Mouse (Mus musculus): Measurements from ENCODE around the gene Cstf2t.

Cstf2t gene

GRCm38 (mm10) chr19:31082662-31083429, at the start of gene Cstf2t:
Cstf2t (plus strand) TSS chr19:31082837.
- peak; percentile 98 for DNase-seq (ENCODE audit: low spot score)

- no peak for DNase-seq (ENCODE audit: low spot score)
Observed at GRCm38 (mm10) chr19:31038951-31039350, 43.7 kb upstream of the Cstf2t start.

GRCm38 (mm10) chr19:31040948-31041847, 41.4 kb upstream of the Cstf2t start:
- DNase-seq (ENCODE audit: low spot score): no peak

- no peak for DNase-seq (ENCODE audit: low spot score)
Observed at GRCm38 (mm10) chr19:31046601-31047000, 36.0 kb upstream of the Cstf2t start.

- no peak for DNase-seq (ENCODE audit: low spot score)
Observed at GRCm38 (mm10) chr19:31064740-31065139, 17.9 kb upstream of the Cstf2t start.

- no peak for DNase-seq (ENCODE audit: low spot score)
Observed at GRCm38 (mm10) chr19:31065206-31065781, 17.3 kb upstream of the Cstf2t start.

- DNase-seq (ENCODE audit: low spot score): no peak
Observed at GRCm38 (mm10) chr19:31073959-31074716, 8.5 kb upstream of the Cstf2t start.

- DNase-seq (ENCODE audit: low spot score): no peak
Observed at GRCm38 (mm10) chr19:31074717-31075063, 7.9 kb upstream of the Cstf2t start.

GRCm38 (mm10) chr19:31076106-31076505, 6.5 kb upstream of the Cstf2t start:
- no peak for DNase-seq (ENCODE audit: low spot score)

- DNase-seq (ENCODE audit: low spot score): no peak
Observed at GRCm38 (mm10) chr19:31078241-31078640, 4.4 kb upstream of the Cstf2t start.

- DNase-seq (ENCODE audit: low spot score): no peak
Observed at GRCm38 (mm10) chr19:31082226-31082625, 411 bp upstream of the Cstf2t start.

GRCm38 (mm10) chr19:31083761-31084160, 1.1 kb downstream of the Cstf2t start:
- no peak for DNase-seq (ENCODE audit: low spot score)

- DNase-seq (ENCODE audit: low spot score): no peak
Observed at GRCm38 (mm10) chr19:31097857-31098256, 15.2 kb downstream of the Cstf2t start.

- no peak for DNase-seq (ENCODE audit: low spot score)
Observed at GRCm38 (mm10) chr19:31099369-31099768, 16.7 kb downstream of the Cstf2t start.

- DNase-seq (ENCODE audit: low spot score): no peak
Observed at GRCm38 (mm10) chr19:31104764-31105163, 22.1 kb downstream of the Cstf2t start.

GRCm38 (mm10) chr19:31106036-31106435, 23.4 kb downstream of the Cstf2t start:
- no peak for DNase-seq (ENCODE audit: low spot score)

GRCm38 (mm10) chr19:31106835-31107554, 24.4 kb downstream of the Cstf2t start:
- DNase-seq (ENCODE audit: low spot score): no peak

GRCm38 (mm10) chr19:31114690-31115089, 32.1 kb downstream of the Cstf2t start:
- no peak for DNase-seq (ENCODE audit: low spot score)

GRCm38 (mm10) chr19:31124628-31125027, 42.0 kb downstream of the Cstf2t start:
- no peak for DNase-seq (ENCODE audit: low spot score)

GRCm38 (mm10) chr19:31132614-31133013, 50.0 kb downstream of the Cstf2t start:
- DNase-seq (ENCODE audit: low spot score): no peak

- DNase-seq (ENCODE audit: low spot score): no peak
Observed at GRCm38 (mm10) chr19:31136316-31136715, 53.7 kb downstream of the Cstf2t start.
